Mouse (Mus musculus) mesoderm, embryonic 11.5 days (tissue): Measurements from ENCODE around the gene Grin2a.
A peak's percentile ranks its signal among the peaks of the same experiment; 100 is the strongest.

ENCODE experiments used
- DNase-seq: peaks from one replicate; pipeline ENCODE4 v3.0.0-alpha.2; 2012; ENCODE audit warnings: low read depth, low spot score

Gene Grin2a

GRCm38 (mm10) chr16:9994951-9995813, at the start of gene Grin2a:
Gene Grin2a, minus strand, starts transcription at chr16:9995560.
- DNase-seq: peak; percentile 39

- no peak for DNase-seq
These were observed 40.3 kb upstream of the Grin2a start for GRCm38 (mm10) chr16:10035582-10036215.

DNA sequence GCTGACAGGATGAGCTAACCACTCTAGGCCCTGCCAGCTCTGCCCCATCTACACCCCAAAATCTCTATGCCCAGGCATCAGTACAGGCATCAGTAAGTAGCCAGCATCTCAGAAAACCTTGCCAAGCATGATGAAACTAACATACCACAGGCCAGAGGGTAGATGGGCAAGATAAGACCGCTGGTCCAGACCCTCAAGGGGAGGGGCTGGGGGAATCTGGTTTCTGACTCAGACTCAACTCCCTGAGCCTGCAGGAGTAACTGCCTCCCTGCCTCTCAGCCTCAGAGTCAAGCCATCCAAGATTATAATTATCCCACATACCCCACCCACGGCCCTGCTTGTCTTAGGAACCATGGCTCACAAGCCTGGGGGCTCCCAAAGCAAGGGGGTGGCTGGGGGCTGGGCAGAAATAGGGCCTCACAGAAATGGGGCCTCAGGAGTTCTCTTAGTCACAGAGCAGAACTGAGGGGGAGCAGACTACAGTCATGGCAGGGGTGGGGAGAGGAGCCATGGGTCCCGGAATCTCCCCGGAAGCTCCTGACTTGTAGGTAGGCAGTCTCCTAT, 38.1 kb upstream of the Grin2a start:
- DNase-seq: no peak

DNA sequence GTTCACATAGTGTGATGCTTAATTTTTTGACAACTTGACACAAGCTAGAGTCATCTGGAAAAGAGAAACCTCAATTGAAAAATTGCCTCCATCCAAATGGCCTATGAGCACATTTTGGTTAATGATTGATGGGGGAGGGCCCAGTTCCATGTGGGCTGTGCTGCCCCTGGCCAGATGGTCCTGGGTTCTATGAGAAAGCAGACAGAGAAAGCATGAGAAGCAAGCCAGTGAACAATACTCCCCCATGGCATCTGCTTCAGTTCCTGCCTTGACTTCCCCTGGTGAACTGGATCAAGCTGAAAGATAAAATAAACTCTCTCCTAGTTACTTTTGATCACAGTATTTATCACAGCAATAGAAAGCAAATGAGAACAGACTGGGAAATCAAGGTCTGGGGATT, 36.5 kb upstream of the Grin2a start:
- DNase-seq: no peak

DNA sequence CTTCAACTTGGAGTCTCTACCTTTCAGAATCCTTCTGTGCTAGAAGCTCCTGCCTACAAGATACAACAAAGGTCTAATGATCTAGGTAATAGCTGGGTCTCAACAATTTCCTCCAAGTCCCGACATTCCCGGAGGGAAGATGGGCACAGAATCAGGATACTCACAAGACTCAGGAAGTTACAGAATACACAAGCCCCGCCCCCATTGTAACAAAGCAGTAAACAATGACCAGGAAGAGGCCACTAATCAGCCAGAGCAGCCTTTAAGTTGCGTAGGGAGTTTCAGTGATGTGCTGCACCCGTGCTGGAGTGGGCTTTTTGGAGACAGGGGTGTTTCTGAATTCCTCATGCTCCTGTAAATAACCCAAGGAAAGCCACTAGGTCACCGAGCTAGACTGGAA, 31.4 kb upstream of the Grin2a start:
- no peak for DNase-seq

DNA sequence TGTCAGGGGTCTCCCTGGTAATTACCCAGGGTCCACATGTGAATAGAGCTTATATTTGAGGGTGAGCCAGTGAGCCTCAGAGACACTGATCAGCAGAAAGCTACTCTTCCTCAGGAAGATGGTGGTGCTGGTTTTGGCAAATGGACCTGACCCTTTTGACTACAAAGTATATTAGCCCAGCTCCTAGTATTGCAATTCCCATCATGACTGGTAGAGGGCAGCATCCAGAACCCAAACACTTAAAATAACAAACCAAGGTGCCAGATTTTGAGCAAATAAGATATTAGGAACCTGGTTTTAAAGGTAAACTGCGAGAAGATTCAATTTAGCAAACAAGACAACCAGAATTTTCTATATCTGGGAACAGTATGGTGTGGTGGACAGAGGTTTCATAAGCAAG, 14.4 kb upstream of the Grin2a start:
- DNase-seq: no peak

GRCm38 (mm10) chr16:10005606-10006005, 10.2 kb upstream of the Grin2a start:
- DNase-seq: no peak

DNA sequence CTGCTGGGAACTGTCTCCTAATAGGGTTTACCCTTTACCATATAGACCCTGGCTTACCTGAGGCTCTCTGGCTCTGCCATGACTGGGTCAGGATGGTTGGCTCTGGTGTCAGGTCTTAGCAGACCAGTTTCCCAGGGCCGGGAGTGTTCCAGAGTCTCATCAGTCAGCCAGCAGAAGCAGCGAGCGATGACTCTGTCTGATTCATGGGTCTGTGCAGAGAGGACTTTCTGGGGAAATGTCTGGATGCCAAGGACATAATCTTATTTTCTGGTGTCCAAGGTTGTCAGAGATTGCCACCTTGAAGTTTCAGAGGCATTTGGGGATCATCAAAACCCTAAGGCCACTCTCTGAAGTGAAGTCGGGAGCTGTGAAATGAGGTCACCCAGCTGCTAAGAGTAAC, 8.7 kb upstream of the Grin2a start:
- DNase-seq: no peak

- DNase-seq: no peak
These were observed 7.6 kb upstream of the Grin2a start for GRCm38 (mm10) chr16:10003001-10003400.

GRCm38 (mm10) chr16:10001601-10002000, 6.2 kb upstream of the Grin2a start:
- no peak for DNase-seq

DNA sequence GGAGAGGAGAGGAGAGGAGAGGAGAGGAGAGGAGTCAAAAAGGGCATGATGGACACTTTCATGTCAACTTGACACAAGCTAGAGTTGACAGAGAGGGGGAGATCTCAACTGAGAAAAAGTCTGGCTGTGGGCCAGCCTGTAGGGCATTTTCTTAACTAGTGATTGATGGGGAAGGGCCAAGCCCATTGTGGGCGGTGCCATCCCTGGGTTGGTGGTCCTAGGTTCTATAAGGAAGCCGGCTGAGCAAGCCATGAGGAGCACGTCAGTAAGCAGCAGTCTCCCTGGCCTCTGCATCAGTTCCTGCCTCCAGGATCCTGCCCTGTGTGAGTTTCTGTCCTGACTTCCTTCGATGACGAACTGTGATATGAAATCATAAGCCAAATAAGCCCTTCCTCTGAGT, 4.6 kb upstream of the Grin2a start:
- no peak for DNase-seq

GRCm38 (mm10) chr16:9997931-9998330, 2.6 kb upstream of the Grin2a start:
- DNase-seq: no peak

DNA sequence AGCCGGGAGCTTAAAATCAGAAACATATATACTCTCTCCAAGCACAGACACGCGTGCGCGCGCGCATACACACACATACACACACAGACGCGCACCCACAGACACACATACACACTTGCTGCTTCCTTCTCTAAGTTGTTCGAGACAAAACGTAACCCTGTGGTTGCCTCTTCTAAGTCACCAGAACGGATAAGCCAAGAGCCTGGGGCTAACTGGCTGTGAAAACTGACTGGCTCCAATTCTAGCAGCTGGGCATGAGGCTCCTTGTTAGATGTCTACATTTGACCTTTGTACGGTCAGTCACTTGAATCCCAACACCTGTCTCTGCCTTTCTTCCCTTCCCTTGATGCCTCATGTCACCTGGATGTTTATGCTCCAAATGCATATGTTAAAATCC, 452 bp upstream of the Grin2a start:
- DNase-seq: no peak

DNA sequence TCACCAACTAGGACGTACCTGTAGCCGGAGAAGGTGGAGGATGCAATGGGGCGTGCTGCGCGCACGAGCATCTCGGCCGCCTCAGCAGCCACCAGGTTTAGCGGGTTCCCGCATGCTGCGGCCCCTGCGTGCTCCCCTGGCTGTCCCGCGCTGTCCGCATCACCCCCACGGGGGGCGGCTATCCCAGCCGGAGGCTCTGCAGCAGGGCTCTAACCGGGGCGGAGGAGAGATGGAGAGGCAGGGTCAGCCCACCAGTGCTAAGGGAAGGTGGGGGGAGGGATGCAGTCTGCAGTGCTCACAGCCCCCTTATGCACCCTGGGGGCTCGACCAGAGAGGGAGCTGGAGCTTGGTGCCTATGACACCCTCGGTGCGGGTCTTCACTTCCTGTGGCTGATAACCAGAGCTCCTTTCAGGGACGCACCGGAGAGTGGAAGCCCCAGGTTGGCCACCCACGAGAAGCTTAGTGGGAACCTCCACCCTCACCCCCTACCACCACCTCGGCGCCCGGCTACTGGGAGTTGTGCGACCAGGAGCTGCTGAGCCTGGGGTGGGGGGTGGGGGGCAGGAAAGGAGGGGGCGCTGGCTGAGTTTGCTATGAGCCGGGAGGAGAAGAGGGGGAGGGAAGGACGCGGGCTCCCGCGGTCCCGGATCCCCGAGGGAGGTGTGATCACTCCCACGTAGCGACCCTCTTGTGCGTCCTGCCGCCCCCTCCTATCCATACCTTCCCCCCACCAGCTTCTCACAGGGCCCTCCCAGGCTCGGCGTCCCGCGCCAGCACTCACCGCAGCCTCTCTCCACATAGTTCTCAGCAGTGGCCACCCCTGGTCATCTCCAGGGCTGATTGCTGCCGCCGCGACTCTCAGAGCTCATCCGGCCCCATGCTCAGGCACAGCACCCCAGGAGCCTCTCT, 1.1 kb downstream of the Grin2a start:
- DNase-seq: no peak

GRCm38 (mm10) chr16:9993255-9994040, 1.9 kb downstream of the Grin2a start:
- peak; percentile 70 for DNase-seq

- DNase-seq: peak; percentile 43
These were observed 2.6 kb downstream of the Grin2a start for GRCm38 (mm10) chr16:9992773-9993221.

DNA sequence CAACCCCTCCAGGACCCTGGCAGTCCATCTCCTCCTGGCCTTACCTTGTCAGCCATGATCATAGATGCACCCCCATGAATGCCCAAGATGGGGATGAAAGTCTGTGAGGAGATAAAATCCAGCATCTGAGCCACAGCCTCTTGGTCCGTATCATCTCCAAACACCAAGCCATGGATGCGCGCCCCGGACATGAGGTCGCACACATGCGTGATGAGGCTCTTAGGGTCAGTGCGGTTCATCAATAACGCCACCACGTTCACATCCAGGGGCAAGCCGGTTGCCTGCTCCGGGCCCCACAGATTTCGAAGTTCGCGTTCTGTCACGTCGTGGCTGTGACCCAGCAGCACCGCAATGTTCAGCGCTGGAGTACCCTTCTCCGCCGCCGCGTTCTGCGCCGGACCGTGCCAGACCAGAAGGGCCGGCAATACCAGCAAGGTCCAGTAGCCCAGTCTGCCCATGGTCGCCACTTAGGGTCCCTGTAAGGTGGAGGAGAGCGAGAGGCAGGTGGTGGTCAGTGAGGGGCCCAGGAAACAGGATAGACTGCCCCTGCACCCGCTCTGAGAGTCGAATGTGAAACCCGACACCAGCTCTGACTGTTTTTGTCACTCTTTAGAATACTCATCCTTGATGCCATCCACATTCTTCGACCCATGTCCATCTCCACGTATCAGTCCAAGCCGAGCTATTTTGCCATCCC, 3.1 kb downstream of the Grin2a start:
- DNase-seq: no peak

DNA sequence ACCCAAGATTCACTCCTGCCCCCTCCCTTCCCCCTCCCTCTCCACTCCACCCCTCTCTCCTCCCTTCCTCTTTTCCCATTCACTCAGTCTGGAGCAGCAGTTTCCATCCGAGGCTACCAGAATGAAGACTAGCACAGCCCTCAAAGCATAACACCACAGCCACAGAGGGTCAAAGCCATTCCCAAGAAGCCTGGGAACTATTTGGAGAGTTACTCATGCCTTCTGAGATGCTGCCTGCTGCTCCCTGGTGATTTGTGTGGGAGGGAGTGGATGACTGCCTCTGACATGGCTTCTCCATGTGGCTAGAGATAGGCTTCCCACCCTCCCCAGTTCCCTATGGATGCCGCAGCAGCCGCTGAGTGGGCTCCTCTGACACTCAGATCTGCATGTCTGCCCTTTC, 10.3 kb downstream of the Grin2a start:
- DNase-seq: no peak

GRCm38 (mm10) chr16:9980641-9981040, 14.7 kb downstream of the Grin2a start:
- DNase-seq: no peak

DNA sequence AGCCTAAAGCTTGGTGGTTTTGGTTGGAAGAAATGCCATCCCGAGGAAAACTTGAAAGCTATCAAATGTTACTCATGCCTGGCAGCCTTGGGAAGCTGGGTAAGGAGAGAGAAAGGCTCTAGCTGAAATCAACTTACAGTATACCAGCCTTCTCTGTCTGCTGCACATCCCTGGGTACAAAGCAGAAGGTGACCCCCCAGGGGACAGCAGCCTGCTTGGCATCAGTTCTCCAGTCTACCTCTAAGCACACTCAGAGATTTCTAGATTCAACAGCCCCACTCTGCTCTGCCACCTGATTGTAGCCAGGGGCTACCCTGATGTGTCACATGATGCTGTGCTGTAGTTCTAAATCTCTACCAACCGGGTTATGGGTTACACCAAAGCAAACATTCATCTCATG, 17.2 kb downstream of the Grin2a start:
- no peak for DNase-seq
